Mouse (Mus musculus) adrenal gland, postnatal 4 days (tissue): Measurements from ENCODE around the gene Sh3bgr. TPM values are rescaled to one million over a fixed set of nuclear protein-coding genes. Genes with fewer than 3 reads are reported as not detected.

Source experiments
- DNase-seq, 2 experiments: peaks; one replicate each; pipeline ENCODE4 v3.0.0; 2021 to 2022; ENCODE audit warnings: low spot score in 2 of 2, mixed read lengths in 2 of 2
- long read RNA-seq, 2 experiments: library from polyadenylated mRNA; stranded (forward); transcript quantifications; one replicate each; pipeline ENCODE4 v2.0.0; 2021
- total RNA-seq, 2 experiments: library from RNA; stranded (reverse); gene quantifications; 2 replicates each; pipeline ENCODE4 v1.2.3; 2021

The Sh3bgr gene
- 10 to 100 TPM in 1 of 2 experiments, 1 to 10 TPM in 1; 9.0 to 23.2 TPM for total RNA-seq
- long read RNA-seq, experiment 1, transcript Sh3bgr-201 (8 exons, 1,341 nt) = major isoform, 7 of 11 reads
- long read RNA-seq, experiment 1, partial matches to known transcripts = 2 of 11 reads
- long read RNA-seq, experiment 1, other reads (novel, unspliced or antisense) = 2 of 11 reads
- long read RNA-seq, experiment 2, transcript Sh3bgr-201 (8 exons, 1,341 nt) = major isoform, 6 of 9 reads
- long read RNA-seq, experiment 2, partial matches to known transcripts = 1 of 9 reads
- long read RNA-seq, experiment 2, other reads (novel, unspliced or antisense) = 2 of 9 reads

- peak; percentile 23 to 46 for DNase-seq
These were observed at the start of gene Sh3bgr for GRCm38 (mm10) chr16:96199913-96200701. Gene Sh3bgr (plus strand): TSS chr16:96200450.

- peak; percentile 27 to 43 for DNase-seq
These were observed 49.3 kb upstream of the Sh3bgr start for GRCm38 (mm10) chr16:96150995-96151394.

- DNase-seq = peak; percentile 56 to 58
These were observed 48.7 kb upstream of the Sh3bgr start for GRCm38 (mm10) chr16:96151551-96151950.

GRCm38 (mm10) chr16:96154476-96154875, 45.8 kb upstream of the Sh3bgr start:
- no peak for DNase-seq

GRCm38 (mm10) chr16:96156019-96156418, 44.2 kb upstream of the Sh3bgr start:
- no peak for DNase-seq

GRCm38 (mm10) chr16:96157171-96157570, 43.1 kb upstream of the Sh3bgr start:
- DNase-seq = no peak

- DNase-seq = no peak
These were observed 41.7 kb upstream of the Sh3bgr start for GRCm38 (mm10) chr16:96158511-96159080.

GRCm38 (mm10) chr16:96159091-96159731, 41.0 kb upstream of the Sh3bgr start:
- DNase-seq = peak; percentile 38 to 43

- no peak for DNase-seq
These were observed 40.4 kb upstream of the Sh3bgr start for GRCm38 (mm10) chr16:96159794-96160346.

GRCm38 (mm10) chr16:96160927-96161326, 39.3 kb upstream of the Sh3bgr start:
- DNase-seq = no peak

- DNase-seq = no peak
These were observed 38.9 kb upstream of the Sh3bgr start for GRCm38 (mm10) chr16:96161336-96161735.

GRCm38 (mm10) chr16:96165723-96166264, 34.5 kb upstream of the Sh3bgr start:
- no peak for DNase-seq

- no peak for DNase-seq
These were observed 31.4 kb upstream of the Sh3bgr start for GRCm38 (mm10) chr16:96168837-96169236.

- no peak for DNase-seq
These were observed 26.6 kb upstream of the Sh3bgr start for GRCm38 (mm10) chr16:96173648-96174047.

GRCm38 (mm10) chr16:96175399-96175798, 24.9 kb upstream of the Sh3bgr start:
- DNase-seq = no peak

GRCm38 (mm10) chr16:96179156-96179555, 21.1 kb upstream of the Sh3bgr start:
- no peak for DNase-seq

- DNase-seq = no peak
These were observed 12.6 kb upstream of the Sh3bgr start for GRCm38 (mm10) chr16:96187619-96188018.

- DNase-seq = peak; percentile 99 to 100
These were observed 8.4 kb upstream of the Sh3bgr start, which contains the start of gene Lca5l for GRCm38 (mm10) chr16:96191531-96192506. Gene Lca5l (minus strand): TSS chr16:96192271.

- no peak for DNase-seq
These were observed 415 bp downstream of the Sh3bgr start for GRCm38 (mm10) chr16:96200702-96201028.
